Mouse (Mus musculus) ES-Bruce4 (cell line): ENCODE measurements at regions not wholly inside any gene's neighbourhood (a gene's known extent, or its start where the extent isn't known, plus 50 kb on each side); places are given as distances from the start of the nearest gene placed in this dataset.

Experiments used
- H3K27ac ChIP-seq: 2 replicates; pipeline ENCODE4 v1.5.1; 2012; ENCODE audit warnings: low read length, inconsistent platforms; ENCODE audit not compliant: insufficient read depth
- H3K27me3 ChIP-seq: 2 replicates; pipeline ENCODE4 v1.6.1; 2012; ENCODE audit warnings: mild to moderate bottlenecking, low read length, inconsistent platforms; ENCODE audit not compliant: control insufficient read depth, poor library complexity, insufficient read depth, severe bottlenecking
- H3K36me3 ChIP-seq: 2 replicates; pipeline ENCODE4 v1.6.1; 2012; ENCODE audit warnings: inconsistent platforms, mild to moderate bottlenecking, low read length, moderate library complexity; ENCODE audit not compliant: control insufficient read depth, poor library complexity, insufficient read depth, severe bottlenecking
- H3K4me1 ChIP-seq: one replicate; pipeline ENCODE4 v1.8.1; 2011; ENCODE audit warnings: low read length; ENCODE audit not compliant: control insufficient read depth, insufficient read depth
- H3K4me3 ChIP-seq: 2 replicates; pipeline ENCODE4 v1.5.1; 2011; ENCODE audit warnings: low read depth, mild to moderate bottlenecking, low read length
- H3K9ac ChIP-seq: 2 replicates; pipeline ENCODE4 v1.6.1; 2012; ENCODE audit warnings: low read depth, mild to moderate bottlenecking, inconsistent platforms; ENCODE audit not compliant: poor library complexity, severe bottlenecking
- H3K9me3 ChIP-seq: replicated peaks from 2 replicates; pipeline ENCODE4 v1.6.1; 2012; ENCODE audit warnings: mild to moderate bottlenecking, low read length, inconsistent platforms; ENCODE audit not compliant: control insufficient read depth, poor library complexity, insufficient read depth, severe bottlenecking
- CTCF ChIP-seq: IDR thresholded peaks from one replicate; pipeline ENCODE4 v1.8.1; 2011; ENCODE audit warnings: low read depth, low read length
- EP300 ChIP-seq: IDR thresholded peaks from 2 replicates; pipeline ENCODE4 v1.6.1; 2011; ENCODE audit warnings: low read depth, low read length; ENCODE audit not compliant: insufficient read depth
- POLR2A ChIP-seq: IDR thresholded peaks from one replicate; pipeline ENCODE4 v1.8.1; 2011; ENCODE audit warnings: low read length; ENCODE audit not compliant: insufficient read depth

- H3K4me3 ChIP-seq = no peak overlapping the region
- H3K36me3 ChIP-seq = no peaks in the 10 kb centered on the region
These were observed 197.9 kb downstream of the Ipmk start for GRCm38 (mm10) chr10:71545489-71545888.

GRCm38 (mm10) chr10:71546507-71546906 lies 198.9 kb downstream of the Ipmk start:
- no peaks in the 10 kb centered on the region for H3K27me3 ChIP-seq
- no peak overlapping the region for H3K27ac ChIP-seq
- H3K36me3 ChIP-seq = no peaks in the 10 kb centered on the region
- TF ChIP-seq CTCF (no peak), POLR2A (no peak), EP300 (no peak)
- H3K4me1 ChIP-seq = no peaks in the 10 kb centered on the region
- no peak overlapping the region for H3K9ac ChIP-seq
- H3K4me3 ChIP-seq = no peak overlapping the region
- H3K9me3 ChIP-seq = no peaks in the 10 kb centered on the region

More at GRCm38 (mm10) chr10:71545489-71545888, 197.9 kb downstream of the Ipmk start:
- TF ChIP-seq CTCF (no peak), EP300 (no peak), POLR2A (no peak)
- H3K4me1 ChIP-seq = no peaks in the 10 kb centered on the region
- H3K9ac ChIP-seq = no peak overlapping the region
- H3K27me3 ChIP-seq = no peaks in the 10 kb centered on the region
- no peak overlapping the region for H3K27ac ChIP-seq
- H3K9me3 ChIP-seq = no peaks in the 10 kb centered on the region

GRCm38 (mm10) chr10:71583716-71584115 lies 236.2 kb downstream of the Ipmk start:
- Histone ChIP-seq H3K27me3 (no peaks in the 10 kb centered on the region), H3K9ac (no peak overlapping the region), H3K9me3 (peaks cover 7% of the 10 kb centered on the region), H3K4me1 (no peaks in the 10 kb centered on the region), H3K4me3 (no peak overlapping the region), H3K36me3 (no peaks in the 10 kb centered on the region), H3K27ac (no peak overlapping the region)
- TF ChIP-seq POLR2A (no peak), CTCF (no peak)

DNA sequence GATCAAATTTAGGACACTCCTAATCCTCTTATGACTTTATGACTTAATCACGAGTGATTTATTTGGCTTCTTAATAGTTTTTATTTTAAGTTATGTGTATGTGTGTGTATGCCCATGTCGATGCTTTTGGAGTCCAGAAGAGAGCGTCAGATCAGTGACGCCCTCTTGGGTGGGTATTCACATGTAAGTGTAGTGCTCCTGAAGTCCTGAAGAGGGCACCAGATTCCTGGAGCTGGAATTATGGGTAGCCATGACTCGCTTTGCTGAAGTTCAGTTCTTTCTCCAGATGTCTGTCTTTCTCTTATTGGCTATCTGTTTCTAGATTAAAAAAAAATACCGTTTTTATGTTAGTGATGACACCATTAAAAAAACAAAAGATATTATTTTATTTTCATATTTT lies 251.0 kb downstream of the Ipmk start:
- no peaks in the 10 kb centered on the region for H3K27me3 ChIP-seq
- no peak overlapping the region for H3K27ac ChIP-seq
- no peaks in the 10 kb centered on the region for H3K4me1 ChIP-seq
- H3K9ac ChIP-seq = no peak overlapping the region
- no peaks in the 10 kb centered on the region for H3K9me3 ChIP-seq
- TF ChIP-seq POLR2A = no peak
- peak; percentile 3 for TF ChIP-seq CTCF
- no peak for TF ChIP-seq EP300
- no peaks in the 10 kb centered on the region for H3K36me3 ChIP-seq
- H3K4me3 ChIP-seq = no peak overlapping the region

DNA sequence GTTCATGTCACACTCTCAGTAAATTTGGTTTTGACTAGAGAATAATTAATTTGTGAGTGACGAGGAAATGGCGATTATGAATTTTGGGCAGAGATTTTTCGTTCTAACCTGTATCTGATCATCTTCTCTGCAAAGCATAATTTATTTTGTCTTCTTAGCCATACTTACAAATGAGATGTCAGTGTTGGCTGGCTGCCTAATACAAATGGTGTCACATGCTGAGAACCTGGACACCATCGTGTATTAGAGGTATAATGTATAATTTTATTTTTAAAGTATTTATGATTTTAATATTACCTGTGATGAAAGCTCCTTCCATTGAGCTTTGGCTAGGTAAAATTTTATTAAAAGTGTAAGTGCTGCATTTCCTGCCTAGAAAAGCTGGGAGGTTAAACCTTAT lies 266.2 kb downstream of the Ipmk start:
- Histone ChIP-seq H3K4me1 (no peaks in the 10 kb centered on the region), H3K9ac (no peak overlapping the region), H3K9me3 (no peaks in the 10 kb centered on the region), H3K27ac (no peak overlapping the region), H3K4me3 (no peak overlapping the region), H3K27me3 (no peaks in the 10 kb centered on the region; the same call in 1 of the 2 replicates), H3K36me3 (no peaks in the 10 kb centered on the region)
- TF ChIP-seq EP300 (no peak), CTCF (no peak), POLR2A (no peak)

GRCm38 (mm10) chr10:71617156-71617555 lies 269.6 kb downstream of the Ipmk start:
- Histone ChIP-seq H3K36me3 (no peaks in the 10 kb centered on the region), H3K9ac (no peak overlapping the region), H3K4me1 (no peaks in the 10 kb centered on the region), H3K9me3 (no peaks in the 10 kb centered on the region), H3K4me3 (no peak overlapping the region), H3K27me3 (no peaks in the 10 kb centered on the region), H3K27ac (no peak overlapping the region)
- no peak for TF ChIP-seq POLR2A
- TF ChIP-seq EP300 = no peak
- TF ChIP-seq CTCF = no peak
